Mouse (Mus musculus) heart, embryonic 10.5 days (tissue): ENCODE data around the gene Cnpy1. TPM values are rescaled to one million over a fixed set of nuclear protein-coding genes. Genes with fewer than 3 reads are reported as not detected.

Source experiments
- DNase-seq: peaks from one replicate; pipeline ENCODE4 v3.0.0-alpha.2; 2017; ENCODE audit warnings: low spot score
- H3K27ac ChIP-seq: fragments of 300-500 bp; sonication (generic); 2 replicates; pipeline ENCODE4 v1.5.1; 2016; ENCODE audit warnings: mild to moderate bottlenecking
- H3K27me3 ChIP-seq: fragments of 300-500 bp; sonication (generic); 2 replicates; pipeline ENCODE4 v1.6.1; 2016; ENCODE audit warnings: mild to moderate bottlenecking; ENCODE audit not compliant: poor library complexity, insufficient read depth, severe bottlenecking
- H3K36me3 ChIP-seq: fragments of 300-500 bp; sonication (generic); 2 replicates; pipeline ENCODE4 v1.6.1; 2016; ENCODE audit warnings: mild to moderate bottlenecking, moderate library complexity
- H3K4me1 ChIP-seq: fragments of 300-500 bp; sonication (generic); 2 replicates; pipeline ENCODE4 v1.6.1; 2016; ENCODE audit warnings: mild to moderate bottlenecking
- H3K4me3 ChIP-seq: fragments of 300-500 bp; sonication (generic); 2 replicates; pipeline ENCODE4 v1.5.1; 2016; ENCODE audit warnings: mild to moderate bottlenecking, moderate library complexity
- H3K9me3 ChIP-seq: fragments of 300-500 bp; sonication (generic); 2 replicates; pipeline ENCODE4 v1.6.1; 2016; ENCODE audit warnings: mild to moderate bottlenecking, moderate library complexity
- WGBS: fragments of 180-500 bp; shearing (Covaris S2); methylation state at CpG from one replicate; pipeline ENCODE4 v1.1.7; 2016; 5-methylcytosine and 5-hydroxymethylcytosine counted together
- polyA plus RNA-seq: library from polyadenylated mRNA; unstranded; fragments of >200 nt; fragmentation: Nextera tagmentation; extraction: Ambion mirVana; gene quantifications from 2 replicates; pipeline ENCODE4 v1.2.1, GENCODE M21; 2016

Cnpy1 gene
- polyA plus RNA-seq, 1 experiment from 2014 or later: 0.44 TPM

DNA sequence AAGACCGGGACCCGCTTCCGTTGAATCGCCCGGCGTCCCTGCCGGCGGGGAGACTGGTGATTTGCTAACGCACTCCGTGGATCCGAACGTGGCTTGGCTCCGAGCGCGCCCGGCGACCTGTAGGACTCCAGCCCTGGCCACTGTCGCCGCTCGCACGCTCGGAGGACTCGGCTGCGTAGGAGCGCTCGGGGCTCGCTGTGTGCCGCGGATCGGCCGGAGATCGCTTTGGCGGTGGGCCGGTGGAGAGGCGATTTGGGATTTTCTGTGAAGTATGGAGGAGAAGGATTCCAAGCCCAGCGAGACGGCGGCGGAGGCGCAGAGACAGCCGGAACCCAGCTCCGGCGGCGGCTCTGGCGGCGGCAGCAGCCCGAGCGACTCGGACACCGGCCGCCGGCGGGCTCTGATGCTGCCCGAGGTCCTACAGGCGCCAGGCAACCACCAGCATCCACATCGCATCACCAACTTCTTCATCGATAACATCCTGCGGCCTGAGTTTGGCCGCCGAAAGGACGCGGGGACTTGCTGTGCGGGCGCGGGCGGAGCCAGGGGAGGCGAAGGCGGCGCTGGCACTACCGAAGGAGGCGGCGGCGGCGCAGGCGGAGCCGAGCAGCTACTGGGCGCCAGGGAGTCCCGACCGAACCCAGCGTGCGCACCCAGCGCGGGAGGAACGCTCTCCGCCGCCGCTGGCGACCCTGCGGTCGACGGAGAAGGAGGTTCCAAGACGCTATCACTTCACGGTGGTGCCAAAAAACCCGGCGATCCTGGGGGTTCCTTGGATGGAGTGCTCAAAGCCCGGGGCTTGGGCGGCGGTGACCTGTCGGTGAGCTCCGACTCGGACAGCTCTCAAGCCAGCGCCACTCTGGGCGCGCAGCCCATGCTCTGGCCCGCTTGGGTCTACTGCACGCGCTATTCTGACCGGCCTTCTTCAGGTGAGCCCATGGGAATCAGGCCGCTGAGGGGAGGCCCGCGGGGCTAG, 79.1 kb downstream of the Cnpy1 start:
- DNase-seq: no peak
- under 1% methylated on average over 111 of the region's 111 CpGs for WGBS

GRCm38 (mm10) chr5:28165358-28166255, 80.0 kb downstream of the Cnpy1 start, which contains the start of gene En2:
Gene En2, plus strand, starts transcription at chr5:28165694.
- 2% methylated on average over 112 of the region's 113 CpGs for WGBS
- no peak for DNase-seq

More for the DNA sequence above, 79.1 kb downstream of the Cnpy1 start:
- H3K4me1 ChIP-seq: peaks cover 36% of the 10 kb centered on the region
- H3K27me3 ChIP-seq: peaks cover 96% of the 10 kb centered on the region
- no peak overlapping the region for H3K27ac ChIP-seq
- peak overlapping the region; percentile 59 for H3K4me3 ChIP-seq
- no peaks in the 10 kb centered on the region for H3K9me3 ChIP-seq
- no peaks in the 10 kb centered on the region for H3K36me3 ChIP-seq

DNA sequence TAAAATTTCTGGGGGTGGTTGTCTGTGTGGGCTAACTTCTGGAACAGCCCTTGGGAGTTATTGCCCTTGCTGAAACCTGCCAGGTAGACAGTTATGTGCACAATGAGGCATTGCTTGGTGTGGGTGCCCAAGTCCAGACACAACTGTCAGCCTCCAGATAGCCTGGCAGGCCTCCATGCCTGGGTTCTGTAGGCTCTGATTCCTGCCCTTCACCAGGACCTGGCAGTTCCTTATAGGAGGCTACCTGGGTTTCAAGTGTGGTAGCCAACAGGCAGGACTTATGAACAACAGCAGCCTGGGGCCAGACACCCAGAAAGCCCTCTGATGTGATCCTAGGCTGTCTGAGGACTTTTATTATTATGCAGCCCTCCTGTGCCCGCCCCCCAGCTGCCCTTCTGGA, 81.7 kb downstream of the Cnpy1 start:
- WGBS: 14% methylated on average over 1 of the region's 1 CpGs
- DNase-seq: no peak
- H3K36me3 ChIP-seq: no peaks in the 10 kb centered on the region
- H3K9me3 ChIP-seq: no peaks in the 10 kb centered on the region
- H3K4me3 ChIP-seq: no peak overlapping the region
- peaks cover 98% of the 10 kb centered on the region for H3K27me3 ChIP-seq
- H3K4me1 ChIP-seq: peaks cover 31% of the 10 kb centered on the region
- H3K27ac ChIP-seq: no peak overlapping the region

More at GRCm38 (mm10) chr5:28165358-28166255, 80.0 kb downstream of the Cnpy1 start, which contains the start of gene En2:
- Histone ChIP-seq H3K4me3 (peak within 1 kb of the TSS; percentile 59), H3K27ac (no peak within 1 kb of the TSS), H3K9me3 (no peaks in the 10 kb centered on the region), H3K36me3 (no peaks in the 10 kb centered on the region), H3K4me1 (peaks cover 31% of the 10 kb centered on the region), H3K27me3 (peaks cover 98% of the 10 kb centered on the region)

GRCm38 (mm10) chr5:28161938-28162402, 83.6 kb downstream of the Cnpy1 start:
- Histone ChIP-seq H3K27ac (no peak overlapping the region), H3K36me3 (no peaks in the 10 kb centered on the region), H3K27me3 (peaks cover 99% of the 10 kb centered on the region), H3K4me1 (peaks cover 30% of the 10 kb centered on the region), H3K9me3 (no peaks in the 10 kb centered on the region), H3K4me3 (peak overlapping the region; percentile 42)
- DNase-seq: no peak
- under 1% methylated on average over 24 of the region's 24 CpGs for WGBS

- WGBS: 3% methylated on average over 20 of the region's 20 CpGs
- Histone ChIP-seq H3K9me3 (no peaks in the 10 kb centered on the region), H3K4me1 (peaks cover 25% of the 10 kb centered on the region), H3K36me3 (no peaks in the 10 kb centered on the region), H3K27me3 (peaks cover 99% of the 10 kb centered on the region), H3K27ac (no peak overlapping the region), H3K4me3 (peak overlapping the region; percentile 42; the same call in 1 of the 2 replicates)
- DNase-seq: no peak
Observed at GRCm38 (mm10) chr5:28161383-28161937, 84.1 kb downstream of the Cnpy1 start.

- peaks cover 98% of the 10 kb centered on the region for H3K27me3 ChIP-seq
- under 1% methylated on average over 8 of the region's 8 CpGs for WGBS
- H3K9me3 ChIP-seq: no peaks in the 10 kb centered on the region
- DNase-seq: no peak
- no peak overlapping the region for H3K27ac ChIP-seq
- H3K4me3 ChIP-seq: no peak overlapping the region
- no peaks in the 10 kb centered on the region for H3K36me3 ChIP-seq
- H3K4me1 ChIP-seq: peaks cover 14% of the 10 kb centered on the region
Observed at GRCm38 (mm10) chr5:28159891-28160470, 85.6 kb downstream of the Cnpy1 start.

DNA sequence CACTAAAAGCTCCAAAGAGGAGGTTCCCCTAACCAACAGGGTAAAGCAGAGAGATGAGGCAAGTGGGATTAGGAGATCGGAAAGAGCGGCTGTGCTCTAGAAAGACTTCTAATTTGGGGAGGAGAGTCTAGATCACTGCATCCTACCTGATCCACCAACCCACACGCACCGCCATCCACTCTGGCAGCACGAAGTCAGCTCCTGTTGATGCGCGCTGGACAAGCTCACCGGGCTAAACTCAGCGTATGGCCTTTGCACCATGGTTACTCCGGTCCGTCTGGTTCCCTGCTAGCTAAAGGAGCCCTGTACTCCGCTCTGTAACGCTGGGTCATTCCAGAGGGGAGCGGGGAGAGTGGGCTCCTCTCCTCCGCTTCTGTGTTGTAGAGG, 86.5 kb downstream of the Cnpy1 start:
- H3K36me3 ChIP-seq: no peaks in the 10 kb centered on the region
- H3K4me3 ChIP-seq: no peak overlapping the region
- DNase-seq: no peak
- no peaks in the 10 kb centered on the region for H3K9me3 ChIP-seq
- H3K4me1 ChIP-seq: peaks cover 14% of the 10 kb centered on the region
- peaks cover 97% of the 10 kb centered on the region for H3K27me3 ChIP-seq
- WGBS: 2% methylated on average over 15 of the region's 15 CpGs
- H3K27ac ChIP-seq: no peak overlapping the region

- Histone ChIP-seq H3K9me3 (no peaks in the 10 kb centered on the region), H3K27ac (no peak overlapping the region), H3K4me1 (peaks cover 14% of the 10 kb centered on the region), H3K27me3 (peaks cover 97% of the 10 kb centered on the region), H3K4me3 (peak overlapping the region; percentile 20; the same call in 1 of the 2 replicates), H3K36me3 (no peaks in the 10 kb centered on the region)
- no peak for DNase-seq
- under 1% methylated on average over 31 of the region's 31 CpGs for WGBS
Observed at GRCm38 (mm10) chr5:28158308-28159071, 87.1 kb downstream of the Cnpy1 start.

GRCm38 (mm10) chr5:28157781-28158180, 87.8 kb downstream of the Cnpy1 start:
- no peak for DNase-seq
- H3K9me3 ChIP-seq: no peaks in the 10 kb centered on the region
- WGBS: 2% methylated on average over 17 of the region's 17 CpGs
- peaks cover 14% of the 10 kb centered on the region for H3K4me1 ChIP-seq
- H3K4me3 ChIP-seq: peak overlapping the region; percentile 20; the same call in 1 of the 2 replicates
- H3K36me3 ChIP-seq: no peaks in the 10 kb centered on the region
- no peak overlapping the region for H3K27ac ChIP-seq
- H3K27me3 ChIP-seq: peaks cover 97% of the 10 kb centered on the region

DNA sequence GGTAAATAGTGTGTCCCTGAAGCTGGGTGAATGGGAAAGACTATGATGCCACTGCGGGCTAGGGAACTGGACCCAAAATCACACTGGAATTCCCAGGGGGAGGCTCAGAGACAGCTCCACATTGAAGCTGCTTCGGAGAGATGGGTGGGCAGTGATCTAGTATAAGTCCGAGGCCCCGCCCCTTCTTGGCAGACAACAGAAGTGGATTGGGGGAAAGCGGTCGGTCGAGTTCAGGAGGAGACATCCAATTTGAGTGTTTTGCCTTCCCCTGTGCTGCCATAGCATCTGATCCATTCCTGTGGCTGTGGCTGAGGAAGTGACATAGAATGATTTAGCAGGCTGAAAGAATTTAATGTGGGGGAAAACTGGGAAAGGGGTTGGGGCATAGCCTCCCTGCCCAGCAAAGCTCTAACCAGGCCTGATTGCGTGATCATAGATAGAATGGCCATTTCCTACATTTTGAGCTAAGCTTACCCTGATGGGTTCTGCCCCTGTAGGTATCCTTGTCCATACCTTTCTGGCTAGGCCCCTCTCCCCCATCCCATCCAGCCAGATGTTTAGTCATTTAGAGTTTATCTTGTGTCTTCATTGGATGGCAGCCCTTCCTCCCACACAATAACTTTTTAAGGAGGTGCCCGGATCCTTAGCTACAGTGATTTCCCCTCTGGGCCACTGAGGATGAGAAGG, 88.4 kb downstream of the Cnpy1 start:
- no peaks in the 10 kb centered on the region for H3K36me3 ChIP-seq
- no peaks in the 10 kb centered on the region for H3K9me3 ChIP-seq
- no peak overlapping the region for H3K27ac ChIP-seq
- DNase-seq: no peak
- H3K27me3 ChIP-seq: peaks cover 97% of the 10 kb centered on the region
- no peak overlapping the region for H3K4me3 ChIP-seq
- WGBS: 5% methylated on average over 9 of the region's 9 CpGs
- peaks cover 13% of the 10 kb centered on the region for H3K4me1 ChIP-seq
